Mouse (Mus musculus): ENCODE data around the gene Akr1b7. TPM values are rescaled to one million over a fixed set of nuclear protein-coding genes. Genes with fewer than 3 reads are reported as not detected.
A peak's percentile ranks its signal among the peaks of the same experiment; 100 is the strongest.

Gene Akr1b7
- polyA plus RNA-seq, 1 experiment = 2.4 TPM

- no peak overlapping the region for H3K27ac ChIP-seq (ENCODE audit: control insufficient read depth, insufficient read depth, low read depth, low read length, poor library complexity)
- H3K4me3 ChIP-seq (replicated peaks; ENCODE audit: control insufficient read depth, low read depth, low read length) = no peak overlapping the region
- WGBS = 70% methylated on average over 1 of the region's 1 CpGs
- H3K4me1 ChIP-seq (ENCODE audit: control insufficient read depth, insufficient read depth, low read length) = no peaks in the 10 kb centered on the region
- no peak for TF ChIP-seq CTCF (IDR thresholded peaks at IDR 0.05; ENCODE audit: control insufficient read depth, insufficient read depth, low read length)
- TF ChIP-seq POLR2A (IDR thresholded peaks at IDR 0.05; ENCODE audit: borderline replicate concordance, control insufficient read depth, low read depth, low read length) = no peak
These were observed 36.6 kb downstream of the Akr1b7 start for GRCm38 (mm10) chr6:34448696-34449095.

GRCm38 (mm10) chr6:34452963-34453770, 41.0 kb downstream of the Akr1b7 start:
- WGBS = 39% methylated on average over 7 of the region's 7 CpGs
- Histone ChIP-seq H3K4me3 (replicated peaks; ENCODE audit: control insufficient read depth, low read depth, low read length) (no peak overlapping the region), H3K4me1 (ENCODE audit: control insufficient read depth, insufficient read depth, low read length) (no peaks in the 10 kb centered on the region), H3K27ac (ENCODE audit: control insufficient read depth, insufficient read depth, low read depth, low read length, poor library complexity) (no peak overlapping the region)
- TF ChIP-seq POLR2A (IDR thresholded peaks at IDR 0.05; ENCODE audit: borderline replicate concordance, control insufficient read depth, low read depth, low read length) (no peak), CTCF (IDR thresholded peaks at IDR 0.05; ENCODE audit: control insufficient read depth, insufficient read depth, low read length) (no peak)

- no peak overlapping the region for H3K27ac ChIP-seq (ENCODE audit: control insufficient read depth, insufficient read depth, low read depth, low read length, poor library complexity)
- no peak overlapping the region for H3K4me3 ChIP-seq (replicated peaks; ENCODE audit: control insufficient read depth, low read depth, low read length)
- TF ChIP-seq POLR2A (IDR thresholded peaks at IDR 0.05; ENCODE audit: borderline replicate concordance, control insufficient read depth, low read depth, low read length) (no peak), CTCF (IDR thresholded peaks at IDR 0.05; ENCODE audit: control insufficient read depth, insufficient read depth, low read length) (no peak)
- no peaks in the 10 kb centered on the region for H3K4me1 ChIP-seq (ENCODE audit: control insufficient read depth, insufficient read depth, low read length)
These were observed 47.3 kb downstream of the Akr1b7 start for GRCm38 (mm10) chr6:34459456-34459855.

- no peak for TF ChIP-seq CTCF (IDR thresholded peaks at IDR 0.05; ENCODE audit: control insufficient read depth, insufficient read depth, low read length)
- no peak for TF ChIP-seq POLR2A (IDR thresholded peaks at IDR 0.05; ENCODE audit: borderline replicate concordance, control insufficient read depth, low read depth, low read length)
- H3K4me3 ChIP-seq (replicated peaks; ENCODE audit: control insufficient read depth, low read depth, low read length) = no peak overlapping the region
- no peaks in the 10 kb centered on the region for H3K4me1 ChIP-seq (ENCODE audit: control insufficient read depth, insufficient read depth, low read length)
- 42% methylated on average over 4 of the region's 4 CpGs for WGBS
- no peak overlapping the region for H3K27ac ChIP-seq (ENCODE audit: control insufficient read depth, insufficient read depth, low read depth, low read length, poor library complexity)
These were observed 48.5 kb downstream of the Akr1b7 start for GRCm38 (mm10) chr6:34460651-34461050.

GRCm38 (mm10) chr6:34463582-34463981, 51.4 kb downstream of the Akr1b7 start:
- no peak for TF ChIP-seq CTCF (IDR thresholded peaks at IDR 0.05; ENCODE audit: control insufficient read depth, insufficient read depth, low read length)
- no peak for TF ChIP-seq POLR2A (IDR thresholded peaks at IDR 0.05; ENCODE audit: borderline replicate concordance, control insufficient read depth, low read depth, low read length)
- H3K4me3 ChIP-seq (replicated peaks; ENCODE audit: control insufficient read depth, low read depth, low read length) = no peak overlapping the region
- WGBS = 92% methylated on average over 4 of the region's 4 CpGs
- no peaks in the 10 kb centered on the region for H3K4me1 ChIP-seq (ENCODE audit: control insufficient read depth, insufficient read depth, low read length)
- no peak overlapping the region for H3K27ac ChIP-seq (ENCODE audit: control insufficient read depth, insufficient read depth, low read depth, low read length, poor library complexity)

GRCm38 (mm10) chr6:34471434-34472110, 59.4 kb downstream of the Akr1b7 start:
- no peak overlapping the region for H3K4me3 ChIP-seq (replicated peaks; ENCODE audit: control insufficient read depth, low read depth, low read length)
- no peak for TF ChIP-seq POLR2A (IDR thresholded peaks at IDR 0.05; ENCODE audit: borderline replicate concordance, control insufficient read depth, low read depth, low read length)
- no peak for TF ChIP-seq CTCF (IDR thresholded peaks at IDR 0.05; ENCODE audit: control insufficient read depth, insufficient read depth, low read length)
- no peaks in the 10 kb centered on the region; the same call in 1 of the 2 replicates for H3K4me1 ChIP-seq (ENCODE audit: control insufficient read depth, insufficient read depth, low read length)
- WGBS = 54% methylated on average over 12 of the region's 12 CpGs
- peak overlapping the region; percentile 83 for H3K27ac ChIP-seq (ENCODE audit: control insufficient read depth, insufficient read depth, low read depth, low read length, poor library complexity)

Other genes starting within 250 kb of the Akr1b7 start
- gene Slc35b4, start 235.2 kb upstream of the Akr1b7 start, polyA plus RNA-seq (2011; ENCODE audit: insufficient read depth, insufficient read length, low replicate concordance, missing spikeins) = 1.9 and 5.1 TPM in 2 replicates
- gene Akr1b3, start 94.9 kb upstream of the Akr1b7 start, polyA plus RNA-seq (2011; ENCODE audit: insufficient read depth, insufficient read length, low replicate concordance, missing spikeins) = 52.4 and 76.9 TPM in 2 replicates
- 2.1 and 3.1 TPM in 2 replicates for gene Akr1b8, start 58.2 kb upstream of the Akr1b7 start, polyA plus RNA-seq (2011; ENCODE audit: insufficient read depth, insufficient read length, low replicate concordance, missing spikeins)
- 10.4 and 15.7 TPM in 2 replicates for gene Akr1b10, start 28.1 kb upstream of the Akr1b7 start, polyA plus RNA-seq (2011; ENCODE audit: insufficient read depth, insufficient read length, low replicate concordance, missing spikeins)
- 201 and 347 TPM in 2 replicates for gene Bpgm, start 63.9 kb downstream of the Akr1b7 start, polyA plus RNA-seq (2011; ENCODE audit: insufficient read depth, insufficient read length, low replicate concordance, missing spikeins)
- 70.5 and 93.3 TPM in 2 replicates for gene Cald1, start 186.2 kb downstream of the Akr1b7 start, polyA plus RNA-seq (2011; ENCODE audit: insufficient read depth, insufficient read length, low replicate concordance, missing spikeins)